Mouse (Mus musculus): Measurements from ENCODE around the gene Gpr33. TPM values are rescaled to one million over a fixed set of nuclear protein-coding genes. Genes with fewer than 3 reads are reported as not detected.
A peak's percentile ranks its signal among the peaks of the same experiment; 100 is the strongest.

Gpr33 gene
- total and polyA plus RNA-seq, 3 experiments: not detected

- no peaks in the 10 kb centered on the region for H3K79me2 ChIP-seq (replicated peaks; ENCODE audit: control insufficient read depth, insufficient read depth, low read length)
- intact Hi-C loops (cut with DNase I): loop anchor here (1.0 to 5.0 kb wide), 3 partner anchors 628 to 887 kb away; no protein-coding TSS in a partner anchor
- H3K27me3 ChIP-seq (ENCODE audit: control insufficient read depth, insufficient read depth, low read length): no peaks in the 10 kb centered on the region
- H3K4me1 ChIP-seq (ENCODE audit: control insufficient read depth, insufficient read depth, low read length): no peaks in the 10 kb centered on the region
- TF ChIP-seq POLR2A (IDR thresholded peaks at IDR 0.05; ENCODE audit: insufficient read depth, low read depth, low read length) (no peak), CTCF (IDR thresholded peaks at IDR 0.05) (no peak), EP300 (IDR thresholded peaks at IDR 0.05; ENCODE audit: insufficient read depth, low read depth, low read length) (no peak)
- no peak overlapping the region for H3K9ac ChIP-seq (ENCODE audit: low read depth, low read length)
- H3K27ac ChIP-seq: no peak overlapping the region
- no peaks in the 10 kb centered on the region for H3K36me3 ChIP-seq (ENCODE audit: control insufficient read depth, insufficient read depth, low read length)
- WGBS: 62% methylated on average over 15 of the region's 15 CpGs
- no peak for DNase-seq
- H3K4me3 ChIP-seq: no peak overlapping the region
These were observed 17.8 kb downstream of the Gpr33 start for GRCm38 (mm10) chr12:52009928-52010629.

- Histone ChIP-seq H3K36me3 (ENCODE audit: control insufficient read depth, insufficient read depth, low read length) (no peaks in the 10 kb centered on the region), H3K9ac (ENCODE audit: low read depth, low read length) (peak overlapping the region; percentile 53), H3K27me3 (ENCODE audit: control insufficient read depth, insufficient read depth, low read length) (no peaks in the 10 kb centered on the region), H3K4me3 (peak overlapping the region; percentile 93), H3K27ac (peak overlapping the region; percentile 85), H3K4me1 (ENCODE audit: control insufficient read depth, insufficient read depth, low read length) (no peaks in the 10 kb centered on the region; the same call in 1 of the 2 replicates), H3K79me2 (replicated peaks; ENCODE audit: control insufficient read depth, insufficient read depth, low read length) (no peaks in the 10 kb centered on the region)
- no peak for DNase-seq
- intact Hi-C loops (cut with DNase I): loop anchor here (5.0 kb wide), 2 partner anchors 826 to 891 kb away; no protein-coding TSS in a partner anchor
- TF ChIP-seq EP300 (IDR thresholded peaks at IDR 0.05; ENCODE audit: insufficient read depth, low read depth, low read length) (no peak), POLR2A (IDR thresholded peaks at IDR 0.05; ENCODE audit: insufficient read depth, low read depth, low read length) (no peak; the same call in 1 of the 2 replicates), CTCF (IDR thresholded peaks at IDR 0.05) (no peak)
- WGBS: 29% methylated on average over 5 of the region's 5 CpGs
These were observed 21.2 kb downstream of the Gpr33 start for GRCm38 (mm10) chr12:52006633-52006994.

- peak; percentile 93 to 96 for DNase-seq
- peak; percentile 99 for TF ChIP-seq POLR2A (IDR thresholded peaks at IDR 0.05; ENCODE audit: insufficient read depth, low read depth, low read length)
- TF ChIP-seq CTCF (IDR thresholded peaks at IDR 0.05): no peak
- TF ChIP-seq EP300 (IDR thresholded peaks at IDR 0.05; ENCODE audit: insufficient read depth, low read depth, low read length): 0 out of 2 replicates have a peak, but pooled peaks have one; percentile 19
- WGBS: 2% methylated on average over 46 of the region's 46 CpGs
- peak within 1 kb of the TSS; percentile 85 for H3K27ac ChIP-seq
- H3K79me2 ChIP-seq (replicated peaks; ENCODE audit: control insufficient read depth, insufficient read depth, low read length): no peaks in the 10 kb centered on the region
- H3K27me3 ChIP-seq (ENCODE audit: control insufficient read depth, insufficient read depth, low read length): no peaks in the 10 kb centered on the region
- H3K36me3 ChIP-seq (ENCODE audit: control insufficient read depth, insufficient read depth, low read length): no peaks in the 10 kb centered on the region; the same call in 1 of the 2 replicates
- H3K9ac ChIP-seq (ENCODE audit: low read depth, low read length): peak within 1 kb of the TSS; percentile 98
- intact Hi-C loops (cut with DNase I): loop anchor here (5.0 kb wide), 2 partner anchors 826 to 891 kb away; no protein-coding TSS in a partner anchor
- peak within 1 kb of the TSS; percentile 93 for H3K4me3 ChIP-seq
- no peaks in the 10 kb centered on the region; the same call in 1 of the 2 replicates for H3K4me1 ChIP-seq (ENCODE audit: control insufficient read depth, insufficient read depth, low read length)
These were observed 21.8 kb downstream of the Gpr33 start, which contains the start of gene Dtd2 for GRCm38 (mm10) chr12:52005877-52006632. Gene Dtd2 (minus strand): TSS chr12:52006501.

GRCm38 (mm10) chr12:52002746-52003145 lies 25.1 kb downstream of the Gpr33 start:
- no peak for DNase-seq
- H3K27ac ChIP-seq: no peak overlapping the region
- intact Hi-C loops (cut with DNase I): loop anchor here (2.0 to 5.0 kb wide), 2 partner anchors 56 to 175 kb away; partner anchors contain the start of gene Hectd1
- no peak overlapping the region for H3K4me3 ChIP-seq
- no peaks in the 10 kb centered on the region; the same call in 1 of the 2 replicates for H3K36me3 ChIP-seq (ENCODE audit: control insufficient read depth, insufficient read depth, low read length)
- TF ChIP-seq CTCF (IDR thresholded peaks at IDR 0.05): no peak
- TF ChIP-seq POLR2A (IDR thresholded peaks at IDR 0.05; ENCODE audit: insufficient read depth, low read depth, low read length): no peak
- TF ChIP-seq EP300 (IDR thresholded peaks at IDR 0.05; ENCODE audit: insufficient read depth, low read depth, low read length): no peak
- H3K27me3 ChIP-seq (ENCODE audit: control insufficient read depth, insufficient read depth, low read length): no peaks in the 10 kb centered on the region
- WGBS: 77% methylated on average over 3 of the region's 3 CpGs
- H3K4me1 ChIP-seq (ENCODE audit: control insufficient read depth, insufficient read depth, low read length): no peaks in the 10 kb centered on the region; the same call in 1 of the 2 replicates
- no peaks in the 10 kb centered on the region for H3K79me2 ChIP-seq (replicated peaks; ENCODE audit: control insufficient read depth, insufficient read depth, low read length)
- H3K9ac ChIP-seq (ENCODE audit: low read depth, low read length): no peak overlapping the region

GRCm38 (mm10) chr12:52001544-52001943 lies 26.3 kb downstream of the Gpr33 start:
- Histone ChIP-seq H3K27me3 (ENCODE audit: control insufficient read depth, insufficient read depth, low read length) (no peaks in the 10 kb centered on the region), H3K36me3 (ENCODE audit: control insufficient read depth, insufficient read depth, low read length) (no peaks in the 10 kb centered on the region; the same call in 1 of the 2 replicates), H3K27ac (no peak overlapping the region), H3K4me3 (no peak overlapping the region), H3K4me1 (ENCODE audit: control insufficient read depth, insufficient read depth, low read length) (no peaks in the 10 kb centered on the region; the same call in 1 of the 2 replicates), H3K79me2 (replicated peaks; ENCODE audit: control insufficient read depth, insufficient read depth, low read length) (no peaks in the 10 kb centered on the region), H3K9ac (ENCODE audit: low read depth, low read length) (no peak overlapping the region)
- intact Hi-C loops (cut with DNase I): loop anchor here (2.0 to 5.0 kb wide), 2 partner anchors 27 to 174 kb away; partner anchors contain the start of gene Hectd1
- DNase-seq: peak; percentile 20 to 21
- TF ChIP-seq POLR2A (IDR thresholded peaks at IDR 0.05; ENCODE audit: insufficient read depth, low read depth, low read length) (no peak), CTCF (IDR thresholded peaks at IDR 0.05) (peak; percentile 91), EP300 (IDR thresholded peaks at IDR 0.05; ENCODE audit: insufficient read depth, low read depth, low read length) (no peak)
- WGBS: 5% methylated on average over 4 of the region's 4 CpGs
